Mouse (Mus musculus) regulatory T cell (primary cell): ENCODE measurements around the gene Ube2j2.

Experiments used
- in situ Hi-C: fragments of 300-600 bp; cut with MboI, MseI; formaldehyde crosslinking; loops from one replicate; pipeline ENCODE4 v1.15.1; 2025; ENCODE audit warnings: high pct_unique_total_duplicates

Gene Ube2j2

DNA sequence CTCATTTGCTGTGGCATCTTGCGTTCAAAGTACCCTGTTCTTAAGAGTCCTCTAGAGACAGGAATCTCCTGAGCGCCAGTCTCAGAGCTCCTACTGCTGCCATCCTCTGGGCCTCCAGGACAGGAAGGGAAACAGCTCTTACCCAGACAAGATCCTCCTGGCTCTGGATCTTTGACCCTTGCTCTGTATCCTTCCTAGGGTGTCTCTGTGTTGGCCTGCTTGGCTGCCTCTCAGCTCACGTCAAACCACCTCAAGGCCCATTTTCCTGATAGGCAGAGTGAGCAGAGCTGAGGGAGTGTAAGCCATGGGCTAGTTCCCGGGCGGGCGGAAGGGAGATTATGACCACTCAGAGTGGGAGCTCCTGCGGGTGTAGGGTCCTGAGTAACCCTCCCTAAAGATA is 19.5 kb downstream of the Ube2j2 start:
- in situ Hi-C loops: no loop called here

DNA sequence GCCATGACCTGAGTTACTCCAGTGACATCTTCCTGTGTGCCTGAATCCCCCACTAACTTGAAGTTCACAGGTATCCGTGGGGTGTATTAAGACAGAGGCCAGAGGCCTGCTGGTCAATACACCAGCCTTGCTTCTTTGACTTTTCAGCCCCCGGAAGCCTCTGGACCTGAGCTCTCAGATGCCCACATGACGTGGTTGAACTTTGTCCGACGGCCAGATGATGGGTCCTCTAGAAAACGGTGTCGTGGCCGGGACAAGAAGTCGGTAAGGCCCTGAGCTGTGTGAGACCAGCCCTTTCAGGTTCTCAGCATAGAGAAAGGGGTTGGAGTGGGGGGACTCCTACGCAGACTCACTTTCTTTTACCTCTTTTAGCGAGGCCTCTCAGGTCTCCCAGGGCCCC is 20.8 kb downstream of the Ube2j2 start:
- in situ Hi-C loops: no loop called here

- in situ Hi-C loops: no loop called here
Measured at GRCm38 (mm10) chr4:155969043-155969653, 25.5 kb downstream of the Ube2j2 start.

- in situ Hi-C loops: loop anchor here (5.0 kb wide), 1 partner anchor 132 kb away; no protein-coding TSS in a partner anchor
Measured at GRCm38 (mm10) chr4:155970286-155970685, 26.7 kb downstream of the Ube2j2 start.

DNA sequence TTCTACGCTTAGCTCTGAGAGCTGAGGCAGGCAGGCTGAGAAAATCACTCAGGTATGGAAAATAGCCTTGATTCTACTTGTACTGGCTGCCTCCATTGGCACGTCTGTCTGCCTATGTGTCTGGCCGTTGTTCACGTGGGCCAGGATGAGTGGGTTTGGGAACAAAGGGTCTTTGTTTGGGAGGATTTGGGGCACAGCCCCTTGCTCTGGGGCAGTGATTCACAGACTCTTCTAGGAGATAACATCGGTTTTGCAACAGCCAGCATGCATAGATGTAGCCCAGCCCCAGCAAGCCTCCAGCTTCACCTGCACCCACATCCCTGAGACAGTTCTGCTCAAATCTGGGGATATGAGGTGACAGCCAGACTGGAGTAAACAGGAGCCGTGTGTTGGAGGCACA is 29.0 kb downstream of the Ube2j2 start:
- in situ Hi-C loops: loop anchor here (5.0 kb wide), 1 partner anchor 130 kb away; no protein-coding TSS in a partner anchor

DNA sequence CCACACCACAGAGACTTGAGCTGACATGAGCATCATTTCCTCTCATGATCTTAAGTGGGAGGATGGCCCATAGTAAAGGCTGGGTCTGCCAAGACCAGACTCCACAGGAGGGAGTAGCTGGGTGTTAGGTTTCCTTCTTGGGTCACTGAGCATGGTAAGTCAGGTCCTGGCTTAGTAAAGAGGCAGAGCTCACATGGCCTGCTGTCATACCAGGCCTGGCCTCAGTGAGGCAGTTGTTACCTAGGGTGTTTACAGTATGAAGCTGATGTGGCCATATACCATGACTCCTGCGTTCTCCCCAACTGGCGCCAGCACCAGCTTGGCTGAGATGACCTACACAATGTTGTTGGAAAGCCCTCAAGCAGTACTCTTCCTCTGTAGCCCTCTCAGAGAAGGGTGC is 29.6 kb downstream of the Ube2j2 start:
- in situ Hi-C loops: loop anchor here (5.0 kb wide), 1 partner anchor 129 kb away; no protein-coding TSS in a partner anchor

DNA sequence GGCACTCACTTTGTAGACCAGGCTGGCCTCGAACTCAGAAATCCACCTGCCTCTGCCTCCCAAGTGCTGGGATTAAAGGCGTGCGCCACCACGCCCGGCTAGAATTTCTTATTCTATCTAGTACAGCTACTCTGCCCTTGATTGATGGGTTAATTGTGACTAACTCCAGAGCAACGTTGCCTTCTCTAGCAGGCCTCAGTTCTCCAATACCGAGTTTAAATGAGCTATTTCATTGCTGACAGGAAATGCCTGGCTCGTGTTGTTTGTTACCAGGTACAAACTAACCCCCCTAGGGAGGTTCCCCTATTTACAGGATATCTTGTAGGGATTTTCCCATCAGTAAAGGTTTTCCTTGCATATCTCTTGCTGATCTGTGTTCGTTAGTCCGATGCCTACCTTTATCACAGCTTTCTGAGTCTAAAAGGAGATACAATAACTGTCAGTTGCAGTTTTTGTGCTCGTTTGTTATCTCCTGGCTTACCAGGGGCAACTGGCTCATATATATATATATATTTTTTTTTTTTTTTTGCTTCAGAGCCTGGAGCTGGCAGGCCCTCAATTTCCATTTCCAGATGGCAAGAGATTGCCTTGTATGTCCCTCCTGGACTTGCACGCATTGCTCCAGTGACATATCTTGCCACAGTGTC is 37.9 kb downstream of the Ube2j2 start:
- in situ Hi-C loops: no loop called here

- in situ Hi-C loops: no loop called here
Measured at GRCm38 (mm10) chr4:155983788-155984187, 40.2 kb downstream of the Ube2j2 start.

DNA sequence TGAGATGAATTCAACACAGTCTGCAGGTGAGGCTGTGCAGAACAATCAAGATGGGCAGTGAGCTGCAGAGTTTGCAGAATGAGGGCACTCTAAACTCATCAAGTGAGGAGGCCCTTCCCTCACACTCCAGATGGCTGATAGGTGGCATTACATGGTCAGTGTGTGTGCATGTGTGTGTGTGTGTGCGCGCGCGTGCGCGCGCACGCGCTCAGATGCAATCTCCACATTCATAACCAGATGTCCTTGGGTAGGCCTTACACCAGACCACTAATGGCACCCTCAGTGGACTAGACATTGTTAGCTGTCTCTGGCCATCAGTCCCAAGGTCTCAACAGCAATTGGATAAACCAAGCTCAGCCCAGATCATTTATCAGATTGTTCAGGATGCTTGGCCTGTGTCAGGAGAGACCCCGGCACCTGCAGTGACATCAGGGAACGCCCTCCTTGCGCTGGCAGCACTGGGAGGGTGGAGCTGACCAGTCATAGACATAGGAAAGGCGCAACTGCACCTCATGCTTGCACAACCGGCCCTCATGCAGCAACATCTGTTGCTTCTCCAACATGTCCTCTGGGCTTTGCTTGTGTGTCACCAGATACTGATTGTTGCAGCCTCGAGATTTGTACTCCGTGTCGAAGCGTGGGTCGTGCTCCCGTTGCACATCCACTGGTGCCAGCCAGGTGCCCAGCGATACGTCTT is 47.7 kb downstream of the Ube2j2 start:
- in situ Hi-C loops: no loop called here

- in situ Hi-C loops: no loop called here
Measured at GRCm38 (mm10) chr4:155991908-155992230, 48.2 kb downstream of the Ube2j2 start.

DNA sequence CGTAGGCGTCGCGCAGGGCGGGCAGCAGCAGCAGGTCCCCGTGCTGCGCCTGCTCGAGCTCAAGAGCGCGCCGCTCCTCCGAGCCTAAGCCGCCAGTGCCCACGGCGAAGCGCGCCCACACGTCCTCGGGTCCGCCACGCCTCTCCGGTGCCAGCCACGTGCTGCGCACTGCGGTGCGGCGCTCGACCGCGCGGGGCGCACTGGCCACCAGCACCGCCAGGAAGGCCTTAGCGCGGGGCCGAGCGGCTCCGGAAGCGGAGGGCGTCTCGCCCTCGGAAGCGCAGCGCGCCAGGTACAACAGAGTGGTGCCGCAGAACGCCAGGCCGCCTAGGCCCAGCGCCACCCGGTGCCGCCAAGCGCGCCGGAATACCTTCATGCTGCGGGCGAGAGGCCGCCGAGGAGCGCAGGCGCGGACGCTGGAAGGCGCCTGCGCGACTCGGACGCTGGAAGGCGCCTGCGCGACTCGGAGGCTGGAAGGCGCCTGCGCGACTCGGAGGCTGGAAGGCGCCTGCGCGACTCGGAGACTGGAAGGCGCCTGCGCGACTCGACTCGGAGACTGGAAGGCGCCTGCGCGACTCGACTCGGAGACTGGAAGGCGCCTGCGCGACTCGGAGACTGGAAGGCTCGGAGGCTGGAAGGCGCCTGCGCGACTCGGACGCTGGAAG is 48.7 kb downstream of the Ube2j2 start, which contains the start of the genes B3galt6 and Sdf4:
Gene B3galt6, minus strand, starts transcription at position 409 of the 665 bp plus-strand sequence.
Gene Sdf4, plus strand, starts transcription at position 632 of the 665 bp plus-strand sequence.
- in situ Hi-C loops: no loop called here

- in situ Hi-C loops: no loop called here
Measured at GRCm38 (mm10) chr4:155992906-155993547, 49.4 kb downstream of the Ube2j2 start.

DNA sequence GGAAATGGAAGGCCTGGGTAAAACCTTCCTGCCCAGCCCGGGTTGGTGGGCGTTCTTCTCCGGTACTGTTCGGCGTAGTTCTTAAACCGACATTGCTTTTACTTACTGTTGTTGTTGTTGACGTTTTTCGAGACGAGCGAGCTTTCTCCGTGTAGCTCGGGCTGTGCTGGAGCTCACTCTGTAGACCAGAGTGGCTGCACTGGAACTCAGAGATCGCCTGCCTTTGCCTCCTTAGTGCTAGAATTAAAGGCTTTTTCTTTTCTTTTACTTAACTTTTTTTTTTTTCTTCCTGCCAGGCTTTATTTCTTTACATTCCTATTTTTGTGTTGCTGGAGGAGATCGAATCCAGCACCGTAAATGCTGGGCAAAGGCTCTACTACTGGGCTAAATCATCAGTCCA is 50.0 kb downstream of the Ube2j2 start:
- in situ Hi-C loops: no loop called here

- in situ Hi-C loops: no loop called here
Measured at GRCm38 (mm10) chr4:156004109-156004508, 60.5 kb downstream of the Ube2j2 start.

- in situ Hi-C loops: no loop called here
Measured at GRCm38 (mm10) chr4:156008369-156008768, 64.7 kb downstream of the Ube2j2 start.
